Comparison of ENCODE assay signal across 12 mouse cellular contexts in genomic region chr1:82010995-82011394, GRCm38 (mm10).
DNase-seq lines count a peak whose midpoint lies in the region.
"Had no signal": no experiment of that assay in that cellular context is flagged by ENCODE, and none has a peak within 500 bp of the region (broad histone marks: within the 10 kb centered on the region; RNA-seq: fewer than 3 reads in every experiment).

No protein-coding gene starts in this region.

- peak; percentile 18 to 34 for DNase-seq in cerebellum, postnatal 14 days
- no peak for DNase-seq in cerebellum, adult 11-12 months
- peak; percentile 26 to 83 for DNase-seq in layer of hippocampus, postnatal 14 days (ENCODE audit: low spot score in 2 of 2)
- DNase-seq in layer of hippocampus, adult 11-12 months (ENCODE audit: low spot score), result no peak
- DNase-seq in adipocyte (ENCODE audit: low spot score), result peak; percentile 35
- DNase-seq in fibroblast of lung, adult 2 months (ENCODE audit: low read depth), result peak; percentile 36
- DNase-seq in heart, adult 9 months (ENCODE audit: low spot score in 2 of 2), result no peak
- DNase-seq: adrenal gland, adult 8-10 months; adrenal gland, postnatal 36 days; gastrocnemius, adult 2 months; gastrocnemius, postnatal 25 days; heart, postnatal 36 days had no signal

Comparison
In these comparisons a context has a peak if more than half of its experiments do, and no peak if none do; other contexts are left out.
1. DNase-seq: peak in cerebellum, postnatal 14 days (2 of 2), layer of hippocampus, postnatal 14 days (2 of 2), adipocyte (single experiment) and fibroblast of lung, adult 2 months (single experiment); none in cerebellum, adult 11-12 months (single experiment), layer of hippocampus, adult 11-12 months (single experiment) and heart, adult 9 months (0 of 2).